Comparison of ENCODE assay signal across 8 mouse cellular contexts in the genomic region with DNA sequence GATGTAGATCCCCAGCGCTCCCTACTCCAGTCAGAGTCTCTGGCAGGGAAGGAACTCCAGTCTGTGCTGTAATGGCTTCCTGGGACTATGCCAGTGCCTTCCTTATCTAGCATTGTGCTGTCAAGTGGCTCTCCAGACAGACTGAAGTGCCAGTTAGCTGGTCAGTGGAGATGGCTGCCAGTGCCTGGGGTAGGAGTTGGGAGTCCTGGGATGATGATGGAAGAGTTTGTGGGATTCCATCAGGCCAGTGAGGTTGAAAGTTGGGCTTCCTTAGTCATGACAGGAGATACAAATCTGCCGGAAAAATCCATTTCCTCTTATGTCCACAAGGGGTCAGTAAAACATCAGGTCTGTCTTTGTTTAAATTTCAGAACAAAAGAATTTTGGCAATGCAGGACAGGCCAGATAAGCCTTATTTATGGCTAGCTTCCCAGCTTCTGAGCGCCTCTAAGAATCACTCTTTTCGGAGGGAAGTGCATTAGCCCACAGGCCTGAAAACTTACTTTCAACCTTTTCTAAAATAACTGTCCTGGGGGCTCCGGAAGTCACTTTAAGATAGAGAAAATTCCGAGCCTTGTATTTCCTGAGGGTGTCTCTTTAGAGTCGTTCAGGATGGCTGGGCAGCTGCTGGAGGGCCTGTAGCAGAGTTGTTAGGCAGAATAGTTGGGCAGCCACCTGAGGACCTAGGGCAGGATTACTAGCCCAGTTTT.
DNase-seq lines count a peak whose midpoint lies in the region; ATAC-seq and TF ChIP-seq lines count a peak whose summit lies in the region.

No protein-coding gene starts in this region.

- DNase-seq in adrenal gland, postnatal 10 days: peak; percentile 50
- peak; percentile 44 for DNase-seq in kidney, postnatal 10 days
- DNase-seq in ovary, postnatal 14 days (ENCODE audit: low spot score): peak; percentile 25

- no peak for ATAC-seq in embryonic facial prominence, embryonic 12.5 days (ENCODE audit: insufficient number of reproducible peaks, insufficient read depth, low FRiP score, low TSS enrichment)
- peak; percentile 89 for ATAC-seq in heart, embryonic 16.5 days (replicated peaks; ENCODE audit: extremely low read depth, insufficient read depth, low FRiP score)
- ATAC-seq in lung, embryonic 15.5 days (ENCODE audit: borderline replicate concordance, extremely low read depth, low FRiP score, low TSS enrichment): peak; percentile 85
- no peak for ATAC-seq in inflammation-experienced regulatory T-cells, adult 6 months

- peak; percentile 75 for TF ChIP-seq CTCF in E14TG2a.4 (conservative IDR thresholded peaks at IDR 0.05; ENCODE audit: low read length)

- H3K4me2 ChIP-seq in embryonic facial prominence, embryonic 12.5 days (replicated peaks): no peak overlapping the region
- peak overlapping the region; percentile 27; the same call in 1 of the 2 replicates for H3K4me2 ChIP-seq in heart, embryonic 16.5 days (ENCODE audit: low read depth, low read length)
- no peak overlapping the region for H3K4me2 ChIP-seq in lung, embryonic 15.5 days

- peaks cover 4% of the 10 kb centered on the region; the same call in 1 of the 2 replicates for H3K9me3 ChIP-seq in E14TG2a.4 (ENCODE audit: low read length)
- H3K9me3 ChIP-seq in embryonic facial prominence, embryonic 12.5 days: no peaks in the 10 kb centered on the region
- no peaks in the 10 kb centered on the region for H3K9me3 ChIP-seq in heart, embryonic 16.5 days (replicated peaks; ENCODE audit: control insufficient read depth, low read length)
- H3K9me3 ChIP-seq in lung, embryonic 15.5 days: no peaks in the 10 kb centered on the region

- peak overlapping the region; percentile 63 for H3K27ac ChIP-seq in embryonic facial prominence, embryonic 12.5 days
- peak overlapping the region; percentile 75 for H3K27ac ChIP-seq in heart, embryonic 16.5 days (ENCODE audit: low read length)
- H3K27ac ChIP-seq in lung, embryonic 15.5 days: peak overlapping the region; percentile 85

- H3K9ac ChIP-seq in embryonic facial prominence, embryonic 12.5 days: 0 out of 2 replicates have a peak overlapping the region, but pooled peaks have one; percentile 5
- 0 out of 2 replicates have a peak overlapping the region, but pooled peaks have one; percentile 15 for H3K9ac ChIP-seq in heart, embryonic 16.5 days (ENCODE audit: low read length)
- no peak overlapping the region for H3K9ac ChIP-seq in lung, embryonic 15.5 days

- H3K4me3 ChIP-seq in E14TG2a.4 (replicated peaks; ENCODE audit: low read length): no peak overlapping the region
- no peak overlapping the region for H3K4me3 ChIP-seq in embryonic facial prominence, embryonic 12.5 days
- H3K4me3 ChIP-seq in heart, embryonic 16.5 days (ENCODE audit: low read length): no peak overlapping the region
- H3K4me3 ChIP-seq in lung, embryonic 15.5 days: no peak overlapping the region

- no peaks in the 10 kb centered on the region for H3K27me3 ChIP-seq in E14TG2a.4 (ENCODE audit: insufficient read depth, low read length)
- H3K27me3 ChIP-seq in embryonic facial prominence, embryonic 12.5 days: no peaks in the 10 kb centered on the region
- H3K27me3 ChIP-seq in heart, embryonic 16.5 days (ENCODE audit: control insufficient read depth, insufficient read depth, low read length): no peaks in the 10 kb centered on the region
- no peaks in the 10 kb centered on the region for H3K27me3 ChIP-seq in lung, embryonic 15.5 days

- H3K4me1 ChIP-seq in E14TG2a.4 (replicated peaks; ENCODE audit: low read depth, low read length): peaks cover 8% of the 10 kb centered on the region
- peaks cover 6% of the 10 kb centered on the region; the same call in 1 of the 2 replicates for H3K4me1 ChIP-seq in embryonic facial prominence, embryonic 12.5 days
- H3K4me1 ChIP-seq in heart, embryonic 16.5 days (ENCODE audit: control insufficient read depth, insufficient read depth, low read length): peaks cover 38% of the 10 kb centered on the region
- peaks cover 48% of the 10 kb centered on the region for H3K4me1 ChIP-seq in lung, embryonic 15.5 days

- WGBS in embryonic facial prominence, embryonic 12.5 days: 14% methylated on average over 7 of the region's 7 CpGs
- 3% methylated on average over 7 of the region's 7 CpGs for WGBS in heart, embryonic 16.5 days
- 3% methylated on average over 7 of the region's 7 CpGs for WGBS in lung, embryonic 15.5 days

- H3K36me3 ChIP-seq in E14TG2a.4 (ENCODE audit: insufficient read depth, low read length): no peaks in the 10 kb centered on the region
- H3K36me3 ChIP-seq in embryonic facial prominence, embryonic 12.5 days: no peaks in the 10 kb centered on the region
- no peaks in the 10 kb centered on the region for H3K36me3 ChIP-seq in heart, embryonic 16.5 days (ENCODE audit: control insufficient read depth, insufficient read depth)
- H3K36me3 ChIP-seq in lung, embryonic 15.5 days: no peaks in the 10 kb centered on the region

Comparison
In these comparisons a context has a peak if more than half of its experiments do, and no peak if none do; other contexts are left out.
1. ATAC-seq: peak in heart, embryonic 16.5 days (single experiment) and lung, embryonic 15.5 days (single experiment); none in embryonic facial prominence, embryonic 12.5 days (single experiment) and inflammation-experienced regulatory T-cells, adult 6 months (single experiment).
2. Peak in every context shown above with its lines, with median percentiles within 50 percentile points of each other: DNase-seq and H3K27ac ChIP-seq.